Mouse (Mus musculus) neural tube, embryonic 13.5 days (tissue): Measurements from ENCODE around the gene Pitpna. TPM values are rescaled to one million over a fixed set of nuclear protein-coding genes. Genes with fewer than 3 reads are reported as not detected.

ENCODE experiments used
- ATAC-seq: fragments of 200-750 bp; cut with Nextera tagmentation; 2 replicates; pipeline ENCODE4 v1.8.0; 2017; ENCODE audit warnings: low read depth, mild to moderate bottlenecking, moderate TSS enrichment, moderate library complexity
- H3K27ac ChIP-seq: fragments of 300-500 bp; sonication (generic); replicated peaks from 2 replicates; pipeline ENCODE4 v1.5.1; 2015; ENCODE audit warnings: moderate library complexity, mild to moderate bottlenecking, inconsistent platforms
- H3K27me3 ChIP-seq: fragments of 300-500 bp; sonication (generic); 2 replicates; pipeline ENCODE4 v1.6.1; 2015; ENCODE audit warnings: mild to moderate bottlenecking, inconsistent platforms
- H3K36me3 ChIP-seq: fragments of 300-500 bp; sonication (generic); 2 replicates; pipeline ENCODE4 v1.6.1; 2015; ENCODE audit warnings: mild to moderate bottlenecking, inconsistent platforms
- H3K4me1 ChIP-seq: fragments of 300-500 bp; sonication (generic); replicated peaks from 2 replicates; pipeline ENCODE4 v1.6.1; 2015; ENCODE audit warnings: inconsistent platforms
- H3K4me2 ChIP-seq: fragments of 300-500 bp; sonication (generic); 2 replicates; pipeline ENCODE4 v1.6.1; 2015; ENCODE audit warnings: inconsistent platforms, mild to moderate bottlenecking, moderate library complexity
- H3K4me3 ChIP-seq: fragments of 300-500 bp; sonication (generic); 2 replicates; pipeline ENCODE4 v1.5.1; 2015; ENCODE audit warnings: mild to moderate bottlenecking, inconsistent platforms
- H3K9ac ChIP-seq: fragments of 300-500 bp; sonication (generic); 2 replicates; pipeline ENCODE4 v1.6.1; 2015; ENCODE audit warnings: moderate library complexity, mild to moderate bottlenecking, inconsistent platforms
- H3K9me3 ChIP-seq: fragments of 300-500 bp; sonication (generic); 2 replicates; pipeline ENCODE4 v1.6.1; 2016; ENCODE audit warnings: inconsistent platforms
- WGBS: fragments of 180-500 bp; shearing (Covaris S2); methylation state at CpG from one replicate; pipeline ENCODE4 v1.1.7; 2015; 5-methylcytosine and 5-hydroxymethylcytosine counted together
- polyA plus RNA-seq: library from polyadenylated mRNA; unstranded; fragments of >200 nt; fragmentation: Nextera tagmentation; extraction: Ambion mirVana; gene quantifications from 2 replicates; pipeline ENCODE4 v1.2.1, GENCODE M21; 2015

Gene Pitpna
- polyA plus RNA-seq, 1 experiment from 2014 or later, result 122 TPM

DNA sequence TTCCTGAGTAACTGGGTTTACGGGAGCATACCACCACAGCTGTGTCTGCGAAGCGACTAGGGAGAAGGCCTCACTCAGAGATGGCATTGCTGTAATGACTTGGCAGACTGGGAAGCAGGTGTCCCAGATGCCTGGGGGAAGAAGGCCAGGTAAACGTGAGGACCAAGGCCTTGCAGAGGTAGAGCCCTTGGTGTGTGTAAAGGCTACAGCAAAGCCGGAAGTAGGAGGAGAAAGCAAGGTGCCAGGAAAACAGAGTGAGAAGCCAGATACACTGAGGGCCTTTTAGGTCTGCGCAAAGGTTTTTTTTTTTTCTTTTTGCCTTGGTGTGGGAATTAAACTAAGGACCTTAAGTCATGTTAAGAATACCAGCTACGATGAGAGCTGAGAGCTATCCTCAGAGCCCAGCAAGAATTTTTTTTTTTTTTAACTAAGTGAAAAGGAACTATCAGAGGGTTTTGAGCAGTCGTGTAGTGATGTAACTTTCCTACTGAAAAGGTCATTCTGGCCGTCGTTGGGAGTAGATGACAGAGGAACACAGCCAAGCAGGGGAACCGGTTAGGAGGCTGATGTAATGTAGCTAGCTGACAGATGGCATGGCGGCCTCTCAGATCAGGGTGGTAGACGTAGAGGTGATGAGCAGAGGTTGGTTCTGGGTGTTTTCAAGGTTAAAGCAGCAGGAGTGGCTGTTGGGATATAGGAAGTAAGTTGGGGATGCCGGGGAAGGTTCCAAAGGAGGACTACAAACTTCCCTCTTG lies 71.3 kb downstream of the Pitpna start:
- H3K4me2 ChIP-seq, result no peak overlapping the region
- 83% methylated on average over 14 of the region's 14 CpGs for WGBS

GRCm38 (mm10) chr11:75660081-75660590 lies 72.2 kb downstream of the Pitpna start:
- WGBS, result 91% methylated on average over 12 of the region's 12 CpGs
- H3K27me3 ChIP-seq, result peaks cover 18% of the 10 kb centered on the region
- no peak overlapping the region for H3K4me2 ChIP-seq
- H3K4me1 ChIP-seq, result peaks cover 20% of the 10 kb centered on the region
- H3K9me3 ChIP-seq, result no peaks in the 10 kb centered on the region
- peaks cover 21% of the 10 kb centered on the region; the same call in 1 of the 2 replicates for H3K36me3 ChIP-seq
- ATAC-seq, result no peak
- no peak overlapping the region for H3K9ac ChIP-seq
- H3K27ac ChIP-seq, result no peak overlapping the region
- no peak overlapping the region for H3K4me3 ChIP-seq

More for the DNA sequence above, 71.3 kb downstream of the Pitpna start:
- no peak overlapping the region for H3K4me3 ChIP-seq
- no peak for ATAC-seq
- H3K9me3 ChIP-seq, result no peaks in the 10 kb centered on the region
- H3K27me3 ChIP-seq, result peaks cover 27% of the 10 kb centered on the region
- H3K27ac ChIP-seq, result no peak overlapping the region
- no peak overlapping the region for H3K9ac ChIP-seq
- H3K4me1 ChIP-seq, result peaks cover 27% of the 10 kb centered on the region
- H3K36me3 ChIP-seq, result peaks cover 21% of the 10 kb centered on the region; the same call in 1 of the 2 replicates

DNA sequence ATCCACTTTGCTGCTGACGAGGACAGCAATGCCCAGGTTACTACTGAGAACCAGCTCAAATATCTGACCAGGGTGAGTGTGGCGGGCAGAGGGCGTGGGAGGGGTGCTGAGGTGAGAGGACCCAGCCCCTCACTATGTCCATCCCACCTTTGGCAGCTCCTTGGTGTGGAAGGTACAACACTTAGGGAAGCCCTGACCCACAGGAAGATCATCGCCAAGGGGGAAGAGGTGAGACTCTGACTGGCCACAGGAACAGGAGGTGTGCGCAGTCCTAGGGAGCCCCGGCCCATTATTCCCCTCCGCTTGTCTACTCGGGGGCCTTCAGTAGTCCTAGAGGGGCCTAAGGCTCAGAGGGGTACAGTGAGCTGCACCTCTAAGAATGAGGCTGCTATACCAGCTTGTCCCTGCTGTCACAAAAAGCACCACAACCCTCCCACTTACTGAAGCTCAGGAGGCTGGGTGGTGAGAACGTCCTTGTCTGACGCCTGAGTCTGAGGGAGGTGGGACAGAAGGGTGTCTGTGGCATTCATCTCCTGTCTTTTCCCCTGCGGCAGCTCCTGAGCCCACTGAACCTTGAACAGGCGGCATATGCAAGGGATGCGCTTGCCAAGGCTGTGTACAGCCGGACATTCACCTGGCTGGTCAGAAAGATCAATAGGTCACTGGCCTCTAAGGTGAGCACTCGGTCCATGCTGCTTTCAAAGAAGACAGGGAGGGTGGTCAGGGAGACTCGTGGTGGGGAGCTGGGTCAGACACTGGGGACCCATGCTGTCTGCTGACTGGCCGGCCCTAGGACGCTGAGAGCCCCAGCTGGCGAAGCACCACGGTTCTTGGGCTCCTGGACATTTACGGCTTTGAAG lies 73.3 kb downstream of the Pitpna start:
- peaks cover 11% of the 10 kb centered on the region for H3K27me3 ChIP-seq
- 91% methylated on average over 21 of the region's 21 CpGs for WGBS
- no peak overlapping the region for H3K9ac ChIP-seq
- H3K4me2 ChIP-seq, result no peak overlapping the region
- H3K9me3 ChIP-seq, result no peaks in the 10 kb centered on the region
- no peak for ATAC-seq
- peaks cover 11% of the 10 kb centered on the region for H3K4me1 ChIP-seq
- H3K4me3 ChIP-seq, result no peak overlapping the region
- H3K36me3 ChIP-seq, result peaks cover 28% of the 10 kb centered on the region
- H3K27ac ChIP-seq, result no peak overlapping the region

DNA sequence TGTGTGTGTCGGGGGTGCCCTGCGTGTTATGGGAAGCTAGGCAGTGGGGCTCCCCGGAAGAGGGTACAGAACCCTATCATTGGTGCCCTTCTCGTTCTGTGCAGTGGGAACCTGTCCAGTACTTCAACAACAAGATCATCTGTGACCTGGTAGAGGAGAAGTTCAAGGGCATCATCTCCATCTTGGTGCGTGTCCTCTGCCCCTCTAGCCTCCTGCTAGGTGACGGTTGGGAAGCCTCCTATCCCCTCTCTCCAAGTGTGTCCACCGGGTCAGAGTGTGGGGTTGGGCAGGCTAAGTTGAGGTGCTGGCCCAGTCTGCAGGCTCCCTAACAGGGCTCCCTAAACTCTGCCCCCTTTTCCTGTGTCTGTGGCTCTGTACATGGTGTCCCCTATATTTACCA lies 74.2 kb downstream of the Pitpna start:
- Histone ChIP-seq H3K4me3 (no peak overlapping the region), H3K4me2 (no peak overlapping the region), H3K27me3 (peaks cover 2% of the 10 kb centered on the region; the same call in 1 of the 2 replicates), H3K36me3 (peaks cover 31% of the 10 kb centered on the region), H3K9me3 (no peaks in the 10 kb centered on the region), H3K27ac (no peak overlapping the region), H3K4me1 (peaks cover 2% of the 10 kb centered on the region; the same call in 1 of the 2 replicates), H3K9ac (no peak overlapping the region)
- ATAC-seq, result no peak
- WGBS, result 88% methylated on average over 7 of the region's 7 CpGs

DNA sequence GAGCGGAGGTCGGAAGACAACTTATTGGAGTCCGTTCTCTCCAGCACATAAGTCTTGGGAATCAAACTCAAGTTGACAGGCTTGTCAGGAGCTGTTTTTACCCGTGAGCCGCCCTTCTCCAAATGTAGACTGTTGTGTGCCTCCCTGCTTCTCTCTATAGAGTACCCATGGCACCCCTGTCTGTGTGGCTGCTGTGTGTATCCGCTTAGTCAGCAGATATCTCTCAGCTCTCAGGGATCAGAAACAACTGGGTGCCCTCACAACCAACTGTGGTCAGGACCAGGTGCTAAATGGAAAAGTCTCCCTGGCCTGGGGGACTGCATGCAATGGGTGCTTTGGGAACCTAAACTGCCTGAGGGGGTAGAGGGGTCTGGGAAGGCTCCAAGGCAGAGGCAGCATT lies 78.4 kb downstream of the Pitpna start:
- Histone ChIP-seq H3K9ac (no peak overlapping the region), H3K4me3 (no peak overlapping the region), H3K4me1 (peaks cover 1% of the 10 kb centered on the region; the same call in 1 of the 2 replicates), H3K36me3 (peaks cover 41% of the 10 kb centered on the region), H3K27me3 (no peaks in the 10 kb centered on the region), H3K4me2 (no peak overlapping the region), H3K9me3 (no peaks in the 10 kb centered on the region), H3K27ac (no peak overlapping the region)
- no peak for ATAC-seq
- 94% methylated on average over 6 of the region's 6 CpGs for WGBS

- Histone ChIP-seq H3K4me2 (no peak overlapping the region), H3K9me3 (no peaks in the 10 kb centered on the region), H3K4me3 (no peak overlapping the region), H3K9ac (no peak overlapping the region), H3K4me1 (peaks cover 10% of the 10 kb centered on the region; the same call in 1 of the 2 replicates), H3K27me3 (no peaks in the 10 kb centered on the region), H3K27ac (no peak overlapping the region), H3K36me3 (peaks cover 25% of the 10 kb centered on the region)
- ATAC-seq, result no peak
- WGBS, result 85% methylated on average over 3 of the region's 3 CpGs
Measured at GRCm38 (mm10) chr11:75668621-75669020, 80.7 kb downstream of the Pitpna start.

DNA sequence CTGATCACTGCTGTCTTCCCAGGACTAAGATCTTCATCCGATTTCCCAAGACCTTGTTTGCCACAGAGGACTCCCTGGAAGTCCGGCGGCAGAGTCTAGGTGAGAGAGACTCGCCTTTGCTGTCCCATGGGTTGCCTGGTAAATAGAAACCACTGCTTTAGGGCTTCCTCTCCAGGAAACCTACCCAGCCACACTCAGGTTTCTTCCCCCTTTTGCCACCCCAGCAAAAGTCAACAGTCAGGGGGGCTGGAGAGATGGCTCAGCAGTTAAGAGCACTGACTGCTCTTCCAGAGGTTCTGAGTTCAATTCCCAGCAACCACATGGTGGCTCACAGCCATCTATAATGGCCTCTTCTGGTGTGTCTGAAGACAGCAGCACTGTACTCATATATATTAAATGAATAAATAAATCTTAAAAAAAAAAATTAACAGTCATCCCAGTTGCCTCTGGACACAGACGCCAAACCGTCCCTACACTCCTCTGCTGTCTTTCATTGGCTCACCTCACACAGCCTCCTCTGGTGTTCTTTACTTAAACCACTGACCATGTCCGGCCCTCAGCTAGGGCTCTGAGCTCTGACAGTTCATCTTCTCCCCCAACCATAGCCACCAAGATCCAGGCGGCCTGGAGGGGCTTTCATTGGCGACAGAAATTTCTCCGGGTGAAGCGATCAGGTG lies 81.4 kb downstream of the Pitpna start:
- Histone ChIP-seq H3K27ac (no peak overlapping the region), H3K9me3 (no peaks in the 10 kb centered on the region), H3K9ac (no peak overlapping the region), H3K4me1 (peaks cover 10% of the 10 kb centered on the region; the same call in 1 of the 2 replicates), H3K4me2 (no peak overlapping the region), H3K36me3 (peaks cover 25% of the 10 kb centered on the region), H3K27me3 (no peaks in the 10 kb centered on the region), H3K4me3 (no peak overlapping the region)
- no peak for ATAC-seq
- WGBS, result 87% methylated on average over 11 of the region's 11 CpGs

GRCm38 (mm10) chr11:75669853-75670200 lies 81.9 kb downstream of the Pitpna start:
- Histone ChIP-seq H3K4me2 (no peak overlapping the region), H3K9me3 (no peaks in the 10 kb centered on the region), H3K4me3 (no peak overlapping the region), H3K9ac (no peak overlapping the region), H3K27me3 (no peaks in the 10 kb centered on the region), H3K27ac (no peak overlapping the region), H3K4me1 (peaks cover 10% of the 10 kb centered on the region; the same call in 1 of the 2 replicates), H3K36me3 (peaks cover 25% of the 10 kb centered on the region)
- no peak for ATAC-seq
- 87% methylated on average over 12 of the region's 12 CpGs for WGBS

- Histone ChIP-seq H3K27me3 (no peaks in the 10 kb centered on the region), H3K9me3 (no peaks in the 10 kb centered on the region), H3K4me1 (peaks cover 10% of the 10 kb centered on the region; the same call in 1 of the 2 replicates), H3K36me3 (peaks cover 16% of the 10 kb centered on the region), H3K27ac (no peak overlapping the region), H3K9ac (no peak overlapping the region), H3K4me2 (no peak overlapping the region), H3K4me3 (no peak overlapping the region)
- 56% methylated on average over 22 of the region's 22 CpGs for WGBS
- no peak for ATAC-seq
Measured at GRCm38 (mm10) chr11:75671426-75672180, 83.7 kb downstream of the Pitpna start.

- WGBS, result 93% methylated on average over 5 of the region's 5 CpGs
- peaks cover 11% of the 10 kb centered on the region for H3K4me1 ChIP-seq
- no peak for ATAC-seq
Measured at GRCm38 (mm10) chr11:75673411-75673810, 85.5 kb downstream of the Pitpna start.

GRCm38 (mm10) chr11:75674875-75675274 lies 87.0 kb downstream of the Pitpna start:
- no peak for ATAC-seq
- no peak overlapping the region for H3K4me3 ChIP-seq
- no peaks in the 10 kb centered on the region for H3K9me3 ChIP-seq
- WGBS, result 92% methylated on average over 3 of the region's 3 CpGs
- H3K27ac ChIP-seq, result no peak overlapping the region
- H3K36me3 ChIP-seq, result no peaks in the 10 kb centered on the region
- peaks cover 16% of the 10 kb centered on the region for H3K4me1 ChIP-seq
- no peaks in the 10 kb centered on the region for H3K27me3 ChIP-seq
- H3K9ac ChIP-seq, result no peak overlapping the region
- no peak overlapping the region for H3K4me2 ChIP-seq

More at GRCm38 (mm10) chr11:75673411-75673810, 85.5 kb downstream of the Pitpna start:
- no peak overlapping the region for H3K9ac ChIP-seq
- peaks cover 7% of the 10 kb centered on the region for H3K36me3 ChIP-seq
- no peak overlapping the region for H3K4me3 ChIP-seq
- H3K27ac ChIP-seq, result no peak overlapping the region
- no peak overlapping the region for H3K4me2 ChIP-seq
- H3K27me3 ChIP-seq, result no peaks in the 10 kb centered on the region
- no peaks in the 10 kb centered on the region for H3K9me3 ChIP-seq
